Mouse (Mus musculus): ENCODE data around the gene 4930442H23Rik. TPM values are rescaled to one million over a fixed set of nuclear protein-coding genes. Genes with fewer than 3 reads are reported as not detected.

Gene 4930442H23Rik
- polyA plus RNA-seq, 1 experiment from 2014 or later = 0.07 TPM

DNA sequence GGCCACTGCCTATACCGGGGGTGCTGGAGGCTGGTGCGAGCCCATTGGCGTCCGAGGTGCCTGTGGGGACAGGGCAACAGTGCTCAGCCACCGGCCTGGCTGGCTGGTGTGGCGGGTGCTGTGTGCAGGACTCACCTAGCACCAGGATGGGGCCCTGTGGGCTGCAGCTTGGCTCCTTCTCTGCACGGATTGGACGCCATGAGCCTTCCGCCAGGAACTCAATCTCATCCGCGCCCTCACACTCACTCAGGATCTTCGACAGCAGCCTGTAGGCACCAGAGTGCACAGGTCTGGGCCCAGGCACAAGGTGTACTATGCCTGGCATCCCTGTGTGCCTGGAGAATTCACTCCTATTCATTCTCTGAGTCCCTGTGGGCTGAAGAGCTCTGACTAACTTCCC, 29.3 kb downstream of the 4930442H23Rik start:
- Histone ChIP-seq H3K4me2 (replicated peaks; ENCODE audit: low read depth) (no peak overlapping the region), H3K27me3 (ENCODE audit: control insufficient read depth, insufficient read depth, low read length) (no peaks in the 10 kb centered on the region), H3K36me3 (ENCODE audit: control insufficient read depth, insufficient read depth, low read length) (peaks cover 37% of the 10 kb centered on the region), H3K4me1 (replicated peaks; ENCODE audit: control insufficient read depth, insufficient read depth) (no peaks in the 10 kb centered on the region), H3K9ac (ENCODE audit: low read length) (no peak overlapping the region), H3K4me3 (ENCODE audit: low read depth, low read length) (no peak overlapping the region), H3K27ac (replicated peaks) (0 out of 2 replicates have a peak overlapping the region, but pooled peaks have one; percentile 18), H3K9me3 (ENCODE audit: control insufficient read depth, low read length) (no peaks in the 10 kb centered on the region)
- 80% methylated on average over 12 of the region's 12 CpGs for WGBS
- no peak for DNase-seq (ENCODE audit: low spot score)
- TF ChIP-seq EP300 (optimal IDR thresholded peaks at IDR 0.05) = no peak
- no peak for TF ChIP-seq CTCF (IDR thresholded peaks at IDR 0.05; ENCODE audit: low read depth)
- ATAC-seq (ENCODE audit: low FRiP score, low TSS enrichment) = no peak

DNA sequence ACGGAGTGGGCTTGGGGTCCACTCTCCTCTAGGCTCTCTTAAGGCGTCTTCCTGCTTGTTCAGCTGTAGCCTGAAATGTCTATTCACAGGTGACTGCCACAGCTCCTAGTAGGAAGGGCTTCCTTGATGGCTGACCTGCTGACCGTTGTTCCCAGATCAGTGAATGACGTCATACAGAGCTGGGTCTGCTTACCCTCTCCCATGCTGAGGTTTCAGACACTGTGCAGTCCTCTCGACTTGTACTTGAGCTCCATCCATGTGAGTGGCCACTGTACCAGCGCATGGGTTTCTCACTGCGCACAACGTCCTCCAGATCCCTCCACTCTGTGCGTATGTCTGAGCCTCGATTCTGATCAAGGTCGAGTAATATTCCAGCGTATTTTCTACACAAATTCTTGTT, 31.0 kb downstream of the 4930442H23Rik start:
- DNase-seq (ENCODE audit: low spot score) (peak; percentile 37), ATAC-seq (ENCODE audit: low FRiP score, low TSS enrichment) (0 out of 2 replicates have a peak, but pooled peaks have one; percentile 11)
- no peak for TF ChIP-seq EP300 (optimal IDR thresholded peaks at IDR 0.05)
- TF ChIP-seq CTCF (IDR thresholded peaks at IDR 0.05; ENCODE audit: low read depth) = no peak
- Histone ChIP-seq H3K4me3 (ENCODE audit: low read depth, low read length) (no peak overlapping the region), H3K27me3 (ENCODE audit: control insufficient read depth, insufficient read depth, low read length) (no peaks in the 10 kb centered on the region), H3K4me1 (replicated peaks; ENCODE audit: control insufficient read depth, insufficient read depth) (no peaks in the 10 kb centered on the region), H3K27ac (replicated peaks) (peak overlapping the region; percentile 35), H3K9me3 (ENCODE audit: control insufficient read depth, low read length) (no peaks in the 10 kb centered on the region), H3K9ac (ENCODE audit: low read length) (peak overlapping the region; percentile 23; the same call in 1 of the 2 replicates), H3K36me3 (ENCODE audit: control insufficient read depth, insufficient read depth, low read length) (peaks cover 47% of the 10 kb centered on the region), H3K4me2 (replicated peaks; ENCODE audit: low read depth) (no peak overlapping the region)
- 66% methylated on average over 12 of the region's 12 CpGs for WGBS

- H3K27ac ChIP-seq (replicated peaks) = no peak overlapping the region
- H3K36me3 ChIP-seq (ENCODE audit: control insufficient read depth, insufficient read depth, low read length) = peaks cover 40% of the 10 kb centered on the region
- H3K27me3 ChIP-seq (ENCODE audit: control insufficient read depth, insufficient read depth, low read length) = no peaks in the 10 kb centered on the region
- H3K9me3 ChIP-seq (ENCODE audit: control insufficient read depth, low read length) = no peaks in the 10 kb centered on the region
- WGBS = 66% methylated on average over 6 of the region's 6 CpGs
- DNase-seq (ENCODE audit: low spot score) (no peak), ATAC-seq (ENCODE audit: low FRiP score, low TSS enrichment) (no peak)
- no peak overlapping the region for H3K4me2 ChIP-seq (replicated peaks; ENCODE audit: low read depth)
- H3K4me3 ChIP-seq (ENCODE audit: low read depth, low read length) = no peak overlapping the region
- no peaks in the 10 kb centered on the region for H3K4me1 ChIP-seq (replicated peaks; ENCODE audit: control insufficient read depth, insufficient read depth)
- no peak overlapping the region for H3K9ac ChIP-seq (ENCODE audit: low read length)
- no peak for TF ChIP-seq EP300 (optimal IDR thresholded peaks at IDR 0.05)
- no peak for TF ChIP-seq CTCF (IDR thresholded peaks at IDR 0.05; ENCODE audit: low read depth)
Measured at GRCm38 (mm10) chr10:81151261-81151660, 32.4 kb downstream of the 4930442H23Rik start.

- peak; percentile 4; the same call in 1 of the 2 replicates for ATAC-seq (ENCODE audit: low FRiP score, low TSS enrichment)
- peak overlapping the region; percentile 41 for H3K9ac ChIP-seq (ENCODE audit: low read length)
- peaks cover 38% of the 10 kb centered on the region for H3K36me3 ChIP-seq (ENCODE audit: control insufficient read depth, insufficient read depth, low read length)
- H3K4me3 ChIP-seq (ENCODE audit: low read depth, low read length) = 0 out of 2 replicates have a peak overlapping the region, but pooled peaks have one; percentile 10
- no peaks in the 10 kb centered on the region for H3K9me3 ChIP-seq (ENCODE audit: control insufficient read depth, low read length)
- peak; percentile 46 for DNase-seq (ENCODE audit: low spot score)
- peaks cover 4% of the 10 kb centered on the region; the same call in 1 of the 2 replicates for H3K4me1 ChIP-seq (replicated peaks; ENCODE audit: control insufficient read depth, insufficient read depth)
- H3K27me3 ChIP-seq (ENCODE audit: control insufficient read depth, insufficient read depth, low read length) = no peaks in the 10 kb centered on the region
- TF ChIP-seq CTCF (IDR thresholded peaks at IDR 0.05; ENCODE audit: low read depth) (no peak), EP300 (optimal IDR thresholded peaks at IDR 0.05) (no peak)
- peak overlapping the region; percentile 88 for H3K27ac ChIP-seq (replicated peaks)
- 55% methylated on average over 3 of the region's 4 CpGs for WGBS
- peak overlapping the region; percentile 44 for H3K4me2 ChIP-seq (replicated peaks; ENCODE audit: low read depth)
Measured at GRCm38 (mm10) chr10:81146296-81146695, 37.4 kb downstream of the 4930442H23Rik start.

- DNase-seq (ENCODE audit: low spot score) (peak; percentile 88), ATAC-seq (ENCODE audit: low FRiP score, low TSS enrichment) (peak; percentile 73)
- 56% methylated on average over 7 of the region's 7 CpGs for WGBS
- no peak for TF ChIP-seq EP300 (optimal IDR thresholded peaks at IDR 0.05)
- no peak for TF ChIP-seq CTCF (IDR thresholded peaks at IDR 0.05; ENCODE audit: low read depth)
- Histone ChIP-seq H3K4me1 (replicated peaks; ENCODE audit: control insufficient read depth, insufficient read depth) (peaks cover 6% of the 10 kb centered on the region), H3K4me3 (ENCODE audit: low read depth, low read length) (no peak overlapping the region), H3K9me3 (ENCODE audit: control insufficient read depth, low read length) (no peaks in the 10 kb centered on the region), H3K9ac (ENCODE audit: low read length) (peak overlapping the region; percentile 41), H3K27me3 (ENCODE audit: control insufficient read depth, insufficient read depth, low read length) (no peaks in the 10 kb centered on the region), H3K27ac (replicated peaks) (peak overlapping the region; percentile 88), H3K36me3 (ENCODE audit: control insufficient read depth, insufficient read depth, low read length) (peaks cover 38% of the 10 kb centered on the region), H3K4me2 (replicated peaks; ENCODE audit: low read depth) (peak overlapping the region; percentile 44)
Measured at GRCm38 (mm10) chr10:81145778-81146177, 37.9 kb downstream of the 4930442H23Rik start.

- DNase-seq (ENCODE audit: low spot score) (peak; percentile 32), ATAC-seq (ENCODE audit: low FRiP score, low TSS enrichment) (no peak)
- WGBS = 77% methylated on average over 6 of the region's 6 CpGs
- no peaks in the 10 kb centered on the region for H3K27me3 ChIP-seq (ENCODE audit: control insufficient read depth, insufficient read depth, low read length)
- TF ChIP-seq EP300 (optimal IDR thresholded peaks at IDR 0.05) = no peak
- TF ChIP-seq CTCF (IDR thresholded peaks at IDR 0.05; ENCODE audit: low read depth) = no peak
- peaks cover 36% of the 10 kb centered on the region for H3K36me3 ChIP-seq (ENCODE audit: control insufficient read depth, insufficient read depth, low read length)
- H3K4me2 ChIP-seq (replicated peaks; ENCODE audit: low read depth) = peak overlapping the region; percentile 44; the same call in 1 of the 2 replicates
- peaks cover 9% of the 10 kb centered on the region for H3K4me1 ChIP-seq (replicated peaks; ENCODE audit: control insufficient read depth, insufficient read depth)
- H3K27ac ChIP-seq (replicated peaks) = peak overlapping the region; percentile 88
- H3K9me3 ChIP-seq (ENCODE audit: control insufficient read depth, low read length) = no peaks in the 10 kb centered on the region
- H3K9ac ChIP-seq (ENCODE audit: low read length) = no peak overlapping the region; the same call in 1 of the 2 replicates
- no peak overlapping the region for H3K4me3 ChIP-seq (ENCODE audit: low read depth, low read length)
Measured at GRCm38 (mm10) chr10:81145307-81145706, 38.3 kb downstream of the 4930442H23Rik start.
